Mouse (Mus musculus) forebrain, embryonic 14.5 days (tissue): ENCODE measurements around the gene Grap2. TPM values are rescaled to one million over a fixed set of nuclear protein-coding genes. Genes with fewer than 3 reads are reported as not detected.

ENCODE experiments used
- ATAC-seq: fragments of 200-750 bp; cut with Nextera tagmentation; 2 replicates; pipeline ENCODE4 v1.8.0; 2017; ENCODE audit warnings: mild to moderate bottlenecking, moderate library complexity
- DNase-seq: peaks from one replicate; pipeline ENCODE4 v3.0.0-alpha.2; 2015; ENCODE audit warnings: low spot score
- H3K27ac ChIP-seq: fragments of 300-500 bp; sonication (generic); 2 replicates; pipeline ENCODE4 v1.5.1; 2014; ENCODE audit warnings: low read depth, mild to moderate bottlenecking, control low read depth, low read length, moderate library complexity
- H3K27me3 ChIP-seq: fragments of 300-500 bp; sonication (generic); replicated peaks from 2 replicates; pipeline ENCODE4 v1.6.1; 2014; ENCODE audit warnings: low read length, control low read depth, mixed read lengths; ENCODE audit not compliant: control insufficient read depth, insufficient read depth
- H3K36me3 ChIP-seq: fragments of 300-500 bp; sonication (generic); 2 replicates; pipeline ENCODE4 v1.6.1; 2014; ENCODE audit warnings: low read length, control low read depth; ENCODE audit not compliant: control insufficient read depth, insufficient read depth
- H3K4me1 ChIP-seq: fragments of 300-500 bp; sonication (generic); 2 replicates; pipeline ENCODE4 v1.6.1; 2014; ENCODE audit warnings: antibody characterized with exemption, low read length, control low read depth; ENCODE audit not compliant: control insufficient read depth, insufficient read depth
- H3K4me2 ChIP-seq: fragments of 300-500 bp; sonication (generic); 2 replicates; pipeline ENCODE4 v1.6.1; 2014; ENCODE audit warnings: mild to moderate bottlenecking, control low read depth, low read length
- H3K4me3 ChIP-seq: fragments of 300-500 bp; sonication (generic); 2 replicates; pipeline ENCODE4 v1.5.1; 2014; ENCODE audit warnings: low read depth, low read length, control low read depth
- H3K9ac ChIP-seq: fragments of 300-500 bp; sonication (generic); 2 replicates; pipeline ENCODE4 v1.6.1; 2014; ENCODE audit warnings: mild to moderate bottlenecking, low read length, control low read depth, moderate library complexity
- H3K9me3 ChIP-seq: fragments of 300-500 bp; sonication (generic); replicated peaks from 2 replicates; pipeline ENCODE4 v1.6.1; 2016; ENCODE audit warnings: low read length, control low read depth, mixed read lengths; ENCODE audit not compliant: control insufficient read depth
- WGBS: fragments of 180-500 bp; shearing (Covaris S2); extraction: QIAGEN DNeasy Blood & Tissue Kit; methylation state at CpG from one replicate; pipeline ENCODE4 v1.1.7; 2014; 5-methylcytosine and 5-hydroxymethylcytosine counted together
- polyA plus RNA-seq: library from polyadenylated mRNA; unstranded; fragments of >200 nt; fragmentation: Nextera tagmentation; extraction: Ambion mirVana; gene quantifications from 2 replicates; pipeline ENCODE4 v1.2.1, GENCODE M21; 2014

The Grap2 gene
- polyA plus RNA-seq, 1 experiment from 2014 or later: 0.24 TPM

DNA sequence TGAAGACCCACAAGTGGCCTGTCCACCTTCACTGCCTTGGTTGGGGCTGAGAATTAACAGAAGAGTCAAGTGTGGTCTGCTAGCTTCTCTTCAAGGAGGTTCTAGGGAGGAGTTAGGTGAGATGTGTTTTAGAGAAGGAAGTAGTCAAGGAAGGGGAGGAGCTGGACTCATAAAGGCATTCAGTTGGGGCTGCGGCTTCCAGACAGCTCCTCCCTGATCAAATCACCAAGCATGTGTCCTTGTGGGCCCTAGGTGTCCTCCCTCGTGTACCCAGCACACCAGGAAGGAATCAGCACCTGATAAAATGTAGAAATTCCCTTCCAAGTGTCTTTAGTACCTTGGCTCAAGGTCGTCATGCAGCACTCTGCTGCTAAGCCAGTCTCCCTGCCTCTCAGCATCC, 28.3 kb upstream of the Grap2 start:
- Histone ChIP-seq H3K9ac (no peak overlapping the region), H3K27me3 (no peaks in the 10 kb centered on the region), H3K4me2 (no peak overlapping the region), H3K9me3 (no peaks in the 10 kb centered on the region), H3K36me3 (no peaks in the 10 kb centered on the region), H3K4me3 (no peak overlapping the region), H3K27ac (no peak overlapping the region), H3K4me1 (no peaks in the 10 kb centered on the region)
- no peak for DNase-seq
- ATAC-seq: no peak
- 61% methylated on average over 3 of the region's 3 CpGs for WGBS

GRCm38 (mm10) chr15:80545430-80545829, 27.0 kb upstream of the Grap2 start:
- no peak overlapping the region for H3K27ac ChIP-seq
- H3K36me3 ChIP-seq: no peaks in the 10 kb centered on the region
- DNase-seq (no peak), ATAC-seq (no peak)
- H3K4me1 ChIP-seq: no peaks in the 10 kb centered on the region
- no peaks in the 10 kb centered on the region for H3K27me3 ChIP-seq
- no peak overlapping the region for H3K4me2 ChIP-seq
- H3K9ac ChIP-seq: no peak overlapping the region
- WGBS: 49% methylated on average over 6 of the region's 6 CpGs
- H3K4me3 ChIP-seq: no peak overlapping the region
- H3K9me3 ChIP-seq: no peaks in the 10 kb centered on the region

DNA sequence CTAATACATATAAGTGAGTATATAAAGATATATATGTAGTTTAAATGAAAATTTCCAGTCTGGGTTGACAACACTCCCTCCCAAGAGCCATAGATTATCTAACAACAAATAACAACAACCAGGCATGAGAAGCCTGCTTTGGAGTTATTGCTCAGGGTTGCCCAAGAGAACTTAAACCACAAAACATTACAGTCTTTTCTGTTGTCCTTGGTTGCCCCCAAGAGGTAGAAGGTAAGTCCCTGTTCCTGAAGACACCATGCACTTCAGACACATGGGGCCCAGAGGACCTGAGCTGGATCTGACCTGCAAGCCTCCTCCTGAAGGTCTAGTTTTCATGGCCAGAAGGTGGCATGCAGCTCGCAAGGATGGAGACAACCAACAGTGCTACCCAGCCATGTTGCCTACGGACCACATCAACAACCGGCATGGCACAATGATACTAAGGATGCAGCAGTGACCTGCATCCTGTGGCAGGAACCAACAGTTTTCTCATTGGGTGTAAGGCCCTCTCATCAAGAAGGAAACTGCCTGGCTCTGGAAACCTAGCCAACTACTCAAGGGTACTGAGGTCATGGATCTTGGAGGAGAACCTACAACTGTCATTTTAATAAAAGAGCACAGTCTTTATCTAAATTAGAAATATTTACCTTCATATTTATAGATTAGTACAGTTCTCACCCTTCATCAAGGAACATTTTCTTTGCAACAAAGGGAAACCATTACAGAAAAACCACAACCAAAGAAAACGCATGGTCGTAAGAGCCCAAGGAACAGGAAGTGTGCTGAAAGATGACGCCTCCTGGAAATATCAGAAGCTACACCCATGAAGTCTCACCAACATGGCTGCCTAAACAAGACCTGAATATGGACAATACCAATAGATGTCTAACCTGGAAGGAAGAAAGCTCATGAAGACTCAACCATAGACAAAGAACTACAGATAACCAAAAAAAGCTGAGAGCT, 17.3 kb upstream of the Grap2 start:
- Histone ChIP-seq H3K27ac (no peak overlapping the region), H3K27me3 (no peaks in the 10 kb centered on the region), H3K9ac (no peak overlapping the region), H3K9me3 (no peaks in the 10 kb centered on the region), H3K4me1 (no peaks in the 10 kb centered on the region), H3K36me3 (no peaks in the 10 kb centered on the region), H3K4me3 (no peak overlapping the region), H3K4me2 (no peak overlapping the region)
- 96% methylated on average over 6 of the region's 6 CpGs for WGBS
- no peak for DNase-seq
- ATAC-seq: no peak

DNA sequence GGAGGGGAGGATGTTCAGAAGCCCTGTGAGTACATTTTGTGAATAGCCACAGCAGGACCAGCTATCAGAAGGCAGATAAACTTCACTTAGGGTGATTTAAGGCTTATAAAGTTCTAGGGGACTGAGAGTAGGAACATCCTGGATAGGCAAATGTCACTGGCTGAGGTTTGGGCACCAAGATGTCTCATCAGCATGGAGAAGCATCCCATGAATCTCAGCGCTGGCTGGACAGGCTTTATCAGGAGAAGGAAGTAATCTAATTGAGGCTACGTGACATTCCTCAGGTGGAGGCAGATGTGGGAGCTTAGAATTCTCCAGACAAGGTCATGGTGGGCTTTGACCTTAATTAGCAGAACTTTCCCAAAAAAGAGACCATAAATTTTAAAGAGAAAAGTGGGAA, 16.4 kb upstream of the Grap2 start:
- 78% methylated on average over 2 of the region's 2 CpGs for WGBS
- H3K27me3 ChIP-seq: no peaks in the 10 kb centered on the region
- H3K4me2 ChIP-seq: no peak overlapping the region
- no peak overlapping the region for H3K27ac ChIP-seq
- no peak overlapping the region for H3K9ac ChIP-seq
- DNase-seq (no peak), ATAC-seq (no peak)
- no peak overlapping the region for H3K4me3 ChIP-seq
- H3K36me3 ChIP-seq: no peaks in the 10 kb centered on the region
- H3K9me3 ChIP-seq: no peaks in the 10 kb centered on the region
- H3K4me1 ChIP-seq: no peaks in the 10 kb centered on the region

GRCm38 (mm10) chr15:80557745-80558144, 14.6 kb upstream of the Grap2 start:
- no peak overlapping the region for H3K9ac ChIP-seq
- WGBS: 74% methylated on average over 4 of the region's 4 CpGs
- ATAC-seq (no peak), DNase-seq (no peak)
- no peak overlapping the region for H3K4me2 ChIP-seq
- no peak overlapping the region for H3K27ac ChIP-seq
- no peaks in the 10 kb centered on the region for H3K9me3 ChIP-seq
- no peak overlapping the region for H3K4me3 ChIP-seq
- no peaks in the 10 kb centered on the region for H3K4me1 ChIP-seq
- no peaks in the 10 kb centered on the region for H3K36me3 ChIP-seq
- H3K27me3 ChIP-seq: no peaks in the 10 kb centered on the region

DNA sequence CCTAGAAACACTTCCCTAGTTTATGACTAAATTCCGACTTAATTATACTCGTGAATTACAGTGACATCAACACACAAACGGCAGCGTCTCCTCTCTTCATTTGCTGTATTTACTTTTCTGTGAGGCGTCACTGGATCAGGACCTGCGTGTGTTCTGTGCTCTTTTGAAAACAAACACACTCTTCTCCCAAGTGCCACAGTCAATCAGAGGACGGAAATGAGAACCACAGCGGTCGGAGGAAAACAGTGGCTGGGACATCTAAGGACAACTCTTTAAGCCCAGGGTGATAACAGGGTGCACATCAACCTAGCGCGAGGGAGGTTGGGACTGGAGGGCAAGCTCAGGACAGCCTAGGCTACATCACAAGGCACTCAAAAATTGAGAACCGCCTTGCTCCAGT, 12.9 kb upstream of the Grap2 start:
- no peaks in the 10 kb centered on the region for H3K4me1 ChIP-seq
- no peaks in the 10 kb centered on the region for H3K36me3 ChIP-seq
- no peak overlapping the region for H3K27ac ChIP-seq
- ATAC-seq: no peak
- no peak overlapping the region for H3K4me2 ChIP-seq
- H3K9ac ChIP-seq: no peak overlapping the region
- H3K4me3 ChIP-seq: no peak overlapping the region
- 83% methylated on average over 12 of the region's 12 CpGs for WGBS
- no peak for DNase-seq
- H3K9me3 ChIP-seq: no peaks in the 10 kb centered on the region
- H3K27me3 ChIP-seq: no peaks in the 10 kb centered on the region

DNA sequence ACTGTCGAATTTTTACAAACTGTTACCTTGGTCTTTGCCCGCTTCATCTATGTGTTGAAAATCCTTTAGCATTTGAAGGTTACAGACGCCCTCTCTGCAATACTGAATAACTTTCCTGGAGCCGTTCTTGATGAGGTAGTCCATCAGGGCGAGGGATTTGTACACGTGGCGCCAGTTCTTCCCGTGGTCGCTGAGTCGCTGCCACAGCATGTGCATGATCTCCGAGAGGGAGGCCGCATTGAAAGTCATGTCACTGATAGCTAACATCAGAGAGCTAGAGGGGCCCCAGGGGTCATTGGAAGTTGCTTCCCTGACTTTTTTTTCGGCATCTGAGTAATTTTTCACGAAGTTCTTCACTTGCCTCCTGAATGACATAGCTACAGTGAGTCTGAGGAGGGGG, 12.4 kb upstream of the Grap2 start:
- H3K27ac ChIP-seq: no peak overlapping the region
- H3K4me1 ChIP-seq: no peaks in the 10 kb centered on the region
- H3K4me3 ChIP-seq: no peak overlapping the region
- no peak for DNase-seq
- no peaks in the 10 kb centered on the region for H3K36me3 ChIP-seq
- no peaks in the 10 kb centered on the region for H3K27me3 ChIP-seq
- H3K4me2 ChIP-seq: no peak overlapping the region
- no peaks in the 10 kb centered on the region for H3K9me3 ChIP-seq
- no peak for ATAC-seq
- no peak overlapping the region for H3K9ac ChIP-seq
- 77% methylated on average over 14 of the region's 14 CpGs for WGBS

DNA sequence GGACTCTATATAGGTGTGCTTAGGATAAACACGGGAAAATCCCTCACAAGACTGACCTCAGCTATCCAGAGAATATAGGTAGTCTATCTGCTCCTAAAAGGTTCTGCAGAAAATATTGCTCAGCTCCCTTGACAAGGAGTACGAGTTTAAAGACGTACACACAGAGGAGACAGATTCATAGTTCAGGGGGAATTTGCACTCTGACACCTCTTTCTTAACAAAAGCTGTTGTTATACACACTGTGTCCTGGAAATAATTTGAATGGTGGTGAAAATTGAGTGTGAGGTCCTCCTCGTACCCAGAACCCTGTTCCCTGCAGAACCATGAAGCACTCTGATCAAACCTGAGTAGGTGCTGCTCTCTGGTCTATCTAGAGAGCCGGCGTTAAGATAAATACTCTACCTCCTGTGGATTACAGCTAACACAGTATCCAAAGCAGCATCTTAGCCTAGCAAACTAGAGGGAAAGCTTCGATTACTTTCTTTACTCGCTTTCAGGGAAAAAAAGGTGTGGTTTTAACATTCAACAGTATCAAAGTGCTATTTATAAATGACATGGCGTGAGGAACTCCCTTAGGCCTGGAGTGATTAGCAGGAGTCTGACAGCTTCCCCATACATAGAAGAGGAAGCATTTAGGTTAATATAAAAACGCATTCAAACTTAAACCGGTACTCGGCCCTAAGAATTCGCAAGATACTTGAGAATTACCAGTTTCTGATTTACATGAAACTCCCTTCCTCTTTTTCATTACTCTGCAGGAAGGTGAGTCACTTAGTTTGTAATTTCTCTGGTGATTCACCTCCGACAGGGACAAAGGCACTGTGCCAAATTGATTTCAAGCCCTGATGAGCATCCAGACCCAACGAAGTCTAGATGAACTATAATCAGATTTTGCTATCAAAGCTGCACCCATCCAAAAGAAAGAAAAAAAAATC, 11.5 kb upstream of the Grap2 start:
- no peak overlapping the region for H3K27ac ChIP-seq
- ATAC-seq (no peak), DNase-seq (no peak)

More for the DNA sequence above, 11.5 kb upstream of the Grap2 start:
- no peak overlapping the region for H3K4me2 ChIP-seq
- 60% methylated on average over 15 of the region's 15 CpGs for WGBS
- H3K9me3 ChIP-seq: no peaks in the 10 kb centered on the region
- no peaks in the 10 kb centered on the region for H3K27me3 ChIP-seq
- H3K4me1 ChIP-seq: no peaks in the 10 kb centered on the region
- H3K9ac ChIP-seq: no peak overlapping the region
- H3K36me3 ChIP-seq: no peaks in the 10 kb centered on the region
- H3K4me3 ChIP-seq: no peak overlapping the region
